ENCODE assay signal across 8 mouse cellular contexts in the genomic region with DNA sequence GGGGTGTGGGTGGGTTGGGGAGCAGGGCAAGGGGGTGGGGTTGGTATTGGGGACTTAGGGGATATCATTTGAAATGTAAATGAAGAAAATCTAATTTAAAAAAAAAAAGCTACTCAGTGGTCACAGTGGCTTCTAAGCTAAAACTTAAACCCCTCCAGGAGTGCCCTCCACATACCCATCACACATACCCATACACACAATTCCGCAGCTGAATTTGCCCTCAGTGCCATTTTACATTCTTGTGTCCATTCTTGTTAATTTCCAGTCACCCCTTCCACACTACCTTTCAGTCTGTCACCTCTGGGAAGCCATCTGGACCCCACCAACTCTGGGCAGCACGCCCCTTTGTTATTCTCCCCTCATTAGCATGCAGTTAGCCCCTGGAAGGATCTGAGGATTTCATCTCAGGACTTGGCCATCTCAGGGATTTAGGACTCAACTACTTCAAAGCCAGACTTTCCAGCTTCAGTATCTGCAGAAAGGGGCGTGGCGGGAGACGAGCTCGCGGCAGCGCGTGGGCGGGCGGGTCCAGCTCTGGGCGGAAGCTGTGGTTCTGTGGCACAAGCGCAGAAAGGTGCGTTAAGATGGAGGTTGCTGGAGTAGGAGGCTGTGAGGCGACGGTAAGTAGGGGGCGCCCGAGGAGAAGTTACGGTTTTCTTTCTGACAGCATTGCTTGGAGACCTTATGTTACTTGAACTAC. TPM values are rescaled to one million over a fixed set of nuclear protein-coding genes. Genes with fewer than 3 reads are reported as not detected.
A peak's percentile ranks its signal among the peaks of the same experiment; 100 is the strongest.
DNase-seq lines count a peak whose midpoint lies in the region; ATAC-seq lines count a peak whose summit lies in the region.

Atp8b5 (plus strand) TSS at position 537 of the 700 bp plus-strand sequence.

- H3K27ac ChIP-seq in hindbrain, embryonic 15.5 days (replicated peaks): peak within 1 kb of the TSS; percentile 73

- peak within 1 kb of the TSS; percentile 85 for H3K4me2 ChIP-seq in hindbrain, embryonic 15.5 days

- H3K9me3 ChIP-seq in hindbrain, embryonic 15.5 days: no peaks in the 10 kb centered on the region

- DNase-seq in WW6 (ENCODE audit: low read depth, low spot score): peak; percentile 67
- peak; percentile 65 to 79 for DNase-seq in cerebellum, postnatal 4 days (ENCODE audit: low spot score in 2 of 2)
- peak; percentile 82 to 90 for DNase-seq in frontal cortex, postnatal 36 days (ENCODE audit: low spot score in 2 of 2)
- DNase-seq in left cerebral cortex, adult 11 months (ENCODE audit: low spot score): peak; percentile 81
- DNase-seq in lung, postnatal 36 days: peak; percentile 91
- peak; percentile 88 for DNase-seq in right cerebral cortex, adult 18-20 months
- peak; percentile 37 for DNase-seq in urinary bladder, postnatal 10 days (ENCODE audit: low spot score)

- peaks cover 10% of the 10 kb centered on the region; the same call in 1 of the 2 replicates for H3K36me3 ChIP-seq in hindbrain, embryonic 15.5 days

- 2% methylated on average over 19 of the region's 19 CpGs for WGBS in hindbrain, embryonic 15.5 days

- peak within 1 kb of the TSS; percentile 44 for H3K4me3 ChIP-seq in hindbrain, embryonic 15.5 days

- H3K4me1 ChIP-seq in hindbrain, embryonic 15.5 days (replicated peaks): peaks cover 12% of the 10 kb centered on the region

- no peaks in the 10 kb centered on the region for H3K27me3 ChIP-seq in hindbrain, embryonic 15.5 days

- ATAC-seq in hindbrain, embryonic 15.5 days (ENCODE audit: low FRiP score, low read depth): peak; percentile 95

- H3K9ac ChIP-seq in hindbrain, embryonic 15.5 days: peak within 1 kb of the TSS; percentile 56

RNA-seq across cellular contexts. Expression of gene Atp8b5, which starts in this region (rescaled TPM):
- polyA plus RNA-seq in hindbrain, embryonic 15.5 days (2015; fragmentation: Nextera tagmentation; extraction: Ambion mirVana): 0.74 and 0.77 TPM in 2 replicates

Comparison
In these comparisons a context has a peak if more than half of its experiments do, and no peak if none do; other contexts are left out.
1. Peak in every context shown above with its lines: DNase-seq, ATAC-seq, H3K4me3 ChIP-seq and H3K27ac ChIP-seq.
2. Peak in ATAC-seq, H3K4me3 ChIP-seq, H3K27ac ChIP-seq, H3K9ac ChIP-seq and H3K4me2 ChIP-seq in hindbrain, embryonic 15.5 days; RNA of the gene not detected or under 1 TPM.
3. DNase-seq: peak in every context shown above with its lines; median percentile 91 in lung, postnatal 36 days; 88 in right cerebral cortex, adult 18-20 months; 86 in frontal cortex, postnatal 36 days; 81 in left cerebral cortex, adult 11 months; 72 in cerebellum, postnatal 4 days; 67 in WW6; 37 in urinary bladder, postnatal 10 days.